8 mouse cellular contexts compared by ENCODE assay signal in genomic region chr2:30472731-30473351, GRCm38 (mm10). TPM values are rescaled to one million over a fixed set of nuclear protein-coding genes. Genes with fewer than 3 reads are reported as not detected.
A peak's percentile ranks its signal among the peaks of the same experiment; 100 is the strongest.
DNase-seq lines count a peak whose midpoint lies in the region; ATAC-seq and TF ChIP-seq lines count a peak whose summit lies in the region.

No protein-coding gene starts in this region.

- peak overlapping the region; percentile 91 for H3K4me2 ChIP-seq in forebrain, postnatal 0 days (ENCODE audit: low read depth)
- H3K4me2 ChIP-seq in hindbrain, embryonic 14.5 days (replicated peaks): peak overlapping the region; percentile 98
- peak overlapping the region; percentile 70 for H3K4me2 ChIP-seq in liver, embryonic 12.5 days
- H3K4me2 ChIP-seq in neural tube, embryonic 14.5 days (ENCODE audit: low read depth, low read length): peak overlapping the region; percentile 92

- no peaks in the 10 kb centered on the region for H3K9me3 ChIP-seq in forebrain, postnatal 0 days (ENCODE audit: low read length)
- no peaks in the 10 kb centered on the region for H3K9me3 ChIP-seq in hindbrain, embryonic 14.5 days (ENCODE audit: control insufficient read depth, low read length)
- H3K9me3 ChIP-seq in liver, embryonic 12.5 days (replicated peaks): no peaks in the 10 kb centered on the region
- no peaks in the 10 kb centered on the region for H3K9me3 ChIP-seq in neural tube, embryonic 14.5 days (ENCODE audit: control insufficient read depth, low read length)

- H3K4me3 ChIP-seq in forebrain, postnatal 0 days (ENCODE audit: low read depth, low read length): peak overlapping the region; percentile 69
- H3K4me3 ChIP-seq in hindbrain, embryonic 14.5 days (replicated peaks; ENCODE audit: low read length): peak overlapping the region; percentile 89
- H3K4me3 ChIP-seq in liver, embryonic 12.5 days: peak overlapping the region; percentile 59
- H3K4me3 ChIP-seq in neural tube, embryonic 14.5 days (ENCODE audit: low read depth, low read length): peak overlapping the region; percentile 82

- H3K9ac ChIP-seq in forebrain, postnatal 0 days: peak overlapping the region; percentile 82
- peak overlapping the region; percentile 95 for H3K9ac ChIP-seq in hindbrain, embryonic 14.5 days
- H3K9ac ChIP-seq in liver, embryonic 12.5 days: peak overlapping the region; percentile 57
- H3K9ac ChIP-seq in neural tube, embryonic 14.5 days (replicated peaks; ENCODE audit: low read depth, low read length): peak overlapping the region; percentile 90

- H3K27me3 ChIP-seq in forebrain, postnatal 0 days (ENCODE audit: insufficient read depth, low read length): no peaks in the 10 kb centered on the region
- H3K27me3 ChIP-seq in hindbrain, embryonic 14.5 days (ENCODE audit: control insufficient read depth, insufficient read depth, low read length): no peaks in the 10 kb centered on the region
- peaks cover 97% of the 10 kb centered on the region for H3K27me3 ChIP-seq in liver, embryonic 12.5 days (replicated peaks)
- no peaks in the 10 kb centered on the region for H3K27me3 ChIP-seq in neural tube, embryonic 14.5 days (ENCODE audit: control insufficient read depth, insufficient read depth, low read length)

- H3K4me1 ChIP-seq in forebrain, postnatal 0 days (ENCODE audit: insufficient read depth): peaks cover 19% of the 10 kb centered on the region
- H3K4me1 ChIP-seq in hindbrain, embryonic 14.5 days (replicated peaks; ENCODE audit: control insufficient read depth, insufficient read depth, low read length): peaks cover 20% of the 10 kb centered on the region
- H3K4me1 ChIP-seq in liver, embryonic 12.5 days: peaks cover 21% of the 10 kb centered on the region
- peaks cover 8% of the 10 kb centered on the region; the same call in 1 of the 2 replicates for H3K4me1 ChIP-seq in neural tube, embryonic 14.5 days (ENCODE audit: control insufficient read depth, insufficient read depth, low read length)

- H3K27ac ChIP-seq in forebrain, postnatal 0 days (ENCODE audit: low read depth, low read length): peak overlapping the region; percentile 87
- H3K27ac ChIP-seq in hindbrain, embryonic 14.5 days: peak overlapping the region; percentile 90
- peak overlapping the region; percentile 62 for H3K27ac ChIP-seq in liver, embryonic 12.5 days
- peak overlapping the region; percentile 75 for H3K27ac ChIP-seq in neural tube, embryonic 14.5 days (ENCODE audit: low read depth, low read length)

- intact Hi-C loops in left cerebral cortex, postnatal 4 days (cut with DNase I): loop anchor here (5.0 to 10.0 kb wide), 3 partner anchors 119 to 242 kb away; no protein-coding TSS in a partner anchor

- no peak for ATAC-seq in forebrain, postnatal 0 days
- no peak for ATAC-seq in hindbrain, embryonic 14.5 days (ENCODE audit: low FRiP score)
- ATAC-seq in liver, embryonic 12.5 days: no peak
- ATAC-seq in neural tube, embryonic 14.5 days (ENCODE audit: low read depth): no peak

- no peaks in the 10 kb centered on the region for H3K36me3 ChIP-seq in forebrain, postnatal 0 days (ENCODE audit: insufficient read depth)
- H3K36me3 ChIP-seq in hindbrain, embryonic 14.5 days (replicated peaks; ENCODE audit: control insufficient read depth, insufficient read depth): no peaks in the 10 kb centered on the region
- H3K36me3 ChIP-seq in liver, embryonic 12.5 days: no peaks in the 10 kb centered on the region
- no peaks in the 10 kb centered on the region for H3K36me3 ChIP-seq in neural tube, embryonic 14.5 days (ENCODE audit: control insufficient read depth, insufficient read depth, low read length)

- under 1% methylated on average over 53 of the region's 60 CpGs for WGBS in forebrain, postnatal 0 days
- WGBS in hindbrain, embryonic 14.5 days: under 1% methylated on average over 60 of the region's 60 CpGs
- 3% methylated on average over 59 of the region's 60 CpGs for WGBS in liver, embryonic 12.5 days (ENCODE audit: insufficient replicate concordance)
- WGBS in neural tube, embryonic 14.5 days: under 1% methylated on average over 59 of the region's 60 CpGs

- TF ChIP-seq CTCF in forebrain, postnatal 0 days (IDR thresholded peaks at IDR 0.05; ENCODE audit: low read depth): no peak

- DNase-seq in left cerebral cortex, postnatal 4 days: peak; percentile 65
- no peak for DNase-seq in left cerebral cortex, adult 9 months (ENCODE audit: low spot score in 2 of 2)
- peak; percentile 68 for DNase-seq in adrenal gland, postnatal 10 days
- DNase-seq in forebrain, postnatal 0 days: peak; percentile 47
- peak; percentile 46 for DNase-seq in hindbrain, embryonic 14.5 days (ENCODE audit: low spot score)
- no peak for DNase-seq in ovary, adult 18-20 months (ENCODE audit: low spot score)

RNA-seq across cellular contexts. Expression of gene Ier5l, which starts 1.2 kb away (rescaled TPM):
- total RNA-seq in left cerebral cortex, postnatal 4 days (2021): 10 to 100 TPM; 10.8 to 13.2 TPM
- total RNA-seq in adrenal gland, postnatal 10 days (2021): 1 to 10 TPM; 5.9 to 8.4 TPM
- 17.7 and 19.9 TPM in 2 replicates for total RNA-seq in forebrain, postnatal 0 days (2014; rRNA removed)
- 4.0 and 6.2 TPM in 2 replicates for polyA plus RNA-seq in forebrain, postnatal 0 days (2015; fragmentation: Nextera tagmentation; extraction: Ambion mirVana)
- polyA plus RNA-seq in hindbrain, embryonic 14.5 days (2014; fragmentation: Nextera tagmentation; extraction: Ambion mirVana): 2.4 and 2.7 TPM in 2 replicates
- 0.44 and 0.59 TPM in 2 replicates for polyA plus RNA-seq in liver, embryonic 12.5 days (2016; fragmentation: Nextera tagmentation; extraction: Ambion mirVana)
- polyA plus RNA-seq in neural tube, embryonic 14.5 days (2014; fragmentation: Nextera tagmentation; extraction: Ambion mirVana): 2.3 and 2.6 TPM in 2 replicates

RNA-seq across cellular contexts. Expression of gene Ptpa, which starts 57.0 kb away (rescaled TPM):
- 100 to 1,000 TPM; 145 to 153 TPM for total RNA-seq in left cerebral cortex, postnatal 4 days (2021)
- 100 to 1,000 TPM; 152 to 170 TPM for total RNA-seq in adrenal gland, postnatal 10 days (2021)
- 129 and 132 TPM in 2 replicates for total RNA-seq in forebrain, postnatal 0 days (2014; rRNA removed)
- polyA plus RNA-seq in forebrain, postnatal 0 days (2015; fragmentation: Nextera tagmentation; extraction: Ambion mirVana): 143 and 148 TPM in 2 replicates
- polyA plus RNA-seq in hindbrain, embryonic 14.5 days (2014; fragmentation: Nextera tagmentation; extraction: Ambion mirVana): 71.7 and 79.8 TPM in 2 replicates
- polyA plus RNA-seq in liver, embryonic 12.5 days (2016; fragmentation: Nextera tagmentation; extraction: Ambion mirVana): 168 and 173 TPM in 2 replicates
- 65.8 and 70.7 TPM in 2 replicates for polyA plus RNA-seq in neural tube, embryonic 14.5 days (2014; fragmentation: Nextera tagmentation; extraction: Ambion mirVana)

RNA-seq across cellular contexts. Expression of gene Crat, which starts 57.2 kb away (rescaled TPM):
- 10 to 100 TPM; 33.2 to 33.3 TPM for total RNA-seq in left cerebral cortex, postnatal 4 days (2021)
- 100 to 1,000 TPM; 317 to 355 TPM for total RNA-seq in adrenal gland, postnatal 10 days (2021)
- 28.0 and 33.6 TPM in 2 replicates for total RNA-seq in forebrain, postnatal 0 days (2014; rRNA removed)
- 20.7 and 24.0 TPM in 2 replicates for polyA plus RNA-seq in forebrain, postnatal 0 days (2015; fragmentation: Nextera tagmentation; extraction: Ambion mirVana)
- 30.3 and 32.0 TPM in 2 replicates for polyA plus RNA-seq in hindbrain, embryonic 14.5 days (2014; fragmentation: Nextera tagmentation; extraction: Ambion mirVana)
- 26.0 and 28.6 TPM in 2 replicates for polyA plus RNA-seq in liver, embryonic 12.5 days (2016; fragmentation: Nextera tagmentation; extraction: Ambion mirVana)
- 27.7 and 32.4 TPM in 2 replicates for polyA plus RNA-seq in neural tube, embryonic 14.5 days (2014; fragmentation: Nextera tagmentation; extraction: Ambion mirVana)

Comparison
In these comparisons a context has a peak if more than half of its experiments do, and no peak if none do; other contexts are left out.
1. DNase-seq: peak in left cerebral cortex, postnatal 4 days (single experiment), adrenal gland, postnatal 10 days (single experiment), forebrain, postnatal 0 days (single experiment) and hindbrain, embryonic 14.5 days (single experiment); none in left cerebral cortex, adult 9 months (0 of 2) and ovary, adult 18-20 months (single experiment).
2. Peak in every context shown above with its lines, with median percentiles within 50 percentile points of each other: H3K27ac ChIP-seq, H3K4me2 ChIP-seq, H3K4me3 ChIP-seq and H3K9ac ChIP-seq.